Mouse (Mus musculus) heart, embryonic 15.5 days (tissue): ENCODE data around the gene a. TPM values are rescaled to one million over a fixed set of nuclear protein-coding genes. Genes with fewer than 3 reads are reported as not detected.
A peak's percentile ranks its signal among the peaks of the same experiment; 100 is the strongest.
"Not testable (repeated sequence)": the region's sequence is repeated elsewhere in the genome, so short reads cannot be mapped to it uniquely, and the experiment has no call there.

Source experiments
- ATAC-seq: fragments of 200-750 bp; cut with Nextera tagmentation; replicated peaks from 2 replicates; pipeline ENCODE4 v1.8.0; 2017; ENCODE audit warnings: low read depth, moderate TSS enrichment; ENCODE audit not compliant: insufficient number of reproducible peaks, insufficient read depth, low FRiP score
- H3K27ac ChIP-seq: fragments of 300-500 bp; sonication (generic); 2 replicates; pipeline ENCODE4 v1.5.1; 2015; ENCODE audit warnings: mild to moderate bottlenecking, inconsistent platforms
- H3K27me3 ChIP-seq: fragments of 300-500 bp; sonication (generic); 2 replicates; pipeline ENCODE4 v1.6.1; 2015; ENCODE audit warnings: inconsistent platforms
- H3K36me3 ChIP-seq: fragments of 300-500 bp; sonication (generic); 2 replicates; pipeline ENCODE4 v1.6.1; 2015; ENCODE audit warnings: mild to moderate bottlenecking, inconsistent platforms
- H3K4me1 ChIP-seq: fragments of 300-500 bp; sonication (generic); replicated peaks from 2 replicates; pipeline ENCODE4 v1.6.1; 2015; ENCODE audit warnings: inconsistent platforms
- H3K4me2 ChIP-seq: fragments of 300-500 bp; sonication (generic); 2 replicates; pipeline ENCODE4 v1.6.1; 2015; ENCODE audit warnings: inconsistent platforms, mild to moderate bottlenecking, moderate library complexity
- H3K4me3 ChIP-seq: fragments of 300-500 bp; sonication (generic); 2 replicates; pipeline ENCODE4 v1.5.1; 2015; ENCODE audit warnings: mild to moderate bottlenecking, inconsistent platforms
- H3K9ac ChIP-seq: fragments of 300-500 bp; sonication (generic); 2 replicates; pipeline ENCODE4 v1.6.1; 2015; ENCODE audit warnings: mild to moderate bottlenecking, inconsistent platforms
- H3K9me3 ChIP-seq: fragments of 300-500 bp; sonication (generic); replicated peaks from 2 replicates; pipeline ENCODE4 v1.6.1; 2016; ENCODE audit warnings: inconsistent platforms
- WGBS: fragments of 180-500 bp; shearing (Covaris S2); methylation state at CpG from one replicate; pipeline ENCODE4 v1.1.7; 2015; ENCODE audit warnings: mixed read lengths; 5-methylcytosine and 5-hydroxymethylcytosine counted together
- polyA plus RNA-seq: library from polyadenylated mRNA; unstranded; fragments of >200 nt; fragmentation: Nextera tagmentation; extraction: Ambion mirVana; gene quantifications from 2 replicates; pipeline ENCODE4 v1.2.1, GENCODE M21; 2015

a gene
- polyA plus RNA-seq, 1 experiment from 2014 or later, result 0.30 TPM

DNA sequence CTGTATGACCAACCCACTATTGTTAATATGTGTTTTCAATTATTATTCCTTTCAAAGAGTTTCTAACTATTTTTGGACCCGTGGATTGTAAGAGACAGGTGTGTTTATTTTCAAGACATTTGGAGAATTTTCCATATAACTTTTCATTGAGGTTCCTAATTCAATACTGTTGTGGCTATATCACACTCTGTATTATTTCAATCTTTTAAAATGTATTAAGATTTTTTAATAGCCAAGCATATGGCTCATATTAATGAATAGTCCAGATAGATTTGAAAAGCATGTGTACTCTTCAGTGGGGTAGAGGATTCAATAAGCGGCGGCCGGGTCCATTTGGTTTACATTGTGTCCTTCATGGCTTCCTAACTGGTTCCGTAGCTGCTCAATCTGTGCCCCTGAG is 168.3 kb downstream of the a start:
- Histone ChIP-seq H3K36me3 (no peaks in the 10 kb centered on the region), H3K4me2 (no peak overlapping the region), H3K9me3 (no peaks in the 10 kb centered on the region), H3K27me3 (0 out of 2 replicates have a peak, but pooled peaks cover 3% of the 10 kb centered on the region), H3K9ac (no peak overlapping the region), H3K27ac (no peak overlapping the region), H3K4me3 (no peak overlapping the region), H3K4me1 (no peaks in the 10 kb centered on the region)
- whole genome bisulfite sequencing, result 87% methylated on average over 5 of the region's 5 CpGs
- ATAC-seq, result no peak

- H3K4me3 ChIP-seq, result no peak overlapping the region
- ATAC-seq, result no peak
- no peaks in the 10 kb centered on the region for H3K36me3 ChIP-seq
- no peaks in the 10 kb centered on the region for H3K9me3 ChIP-seq
- WGBS, result 82% methylated on average over 3 of the region's 3 CpGs
- H3K4me1 ChIP-seq, result no peaks in the 10 kb centered on the region
- H3K9ac ChIP-seq, result no peak overlapping the region
- 0 out of 2 replicates have a peak, but pooled peaks cover 2% of the 10 kb centered on the region for H3K27me3 ChIP-seq
- H3K27ac ChIP-seq, result no peak overlapping the region
- no peak overlapping the region for H3K4me2 ChIP-seq
These were observed 168.7 kb downstream of the a start for GRCm38 (mm10) chr2:154959909-154960308.

GRCm38 (mm10) chr2:154963176-154963575 is 172.0 kb downstream of the a start:
- H3K27ac ChIP-seq, result no peak overlapping the region
- no peak overlapping the region for H3K9ac ChIP-seq
- no peak for ATAC-seq
- H3K4me2 ChIP-seq, result no peak overlapping the region
- no peak overlapping the region for H3K4me3 ChIP-seq
- no peaks in the 10 kb centered on the region for H3K36me3 ChIP-seq
- H3K27me3 ChIP-seq, result 0 out of 2 replicates have a peak, but pooled peaks cover 10% of the 10 kb centered on the region
- H3K9me3 ChIP-seq, result no peaks in the 10 kb centered on the region
- no peaks in the 10 kb centered on the region for H3K4me1 ChIP-seq
- 71% methylated on average over 5 of the region's 5 CpGs for WGBS

- H3K36me3 ChIP-seq, H3K9me3 ChIP-seq, ATAC-seq, H3K4me3 ChIP-seq, H3K9ac ChIP-seq, H3K4me2 ChIP-seq, H3K27ac ChIP-seq: not testable (repeated sequence)
- H3K27me3 ChIP-seq, result peaks cover 21% of the 10 kb centered on the region
- peaks cover 17% of the 10 kb centered on the region for H3K4me1 ChIP-seq
- WGBS, result 54% methylated on average over 14 of the region's 14 CpGs
These were observed 178.7 kb downstream of the a start for GRCm38 (mm10) chr2:154969740-154970397.

GRCm38 (mm10) chr2:154971919-154972692 is 180.9 kb downstream of the a start:
- peak overlapping the region; percentile 46; the same call in 1 of the 2 replicates for H3K4me2 ChIP-seq
- H3K36me3 ChIP-seq, result no peaks in the 10 kb centered on the region
- peaks cover 22% of the 10 kb centered on the region for H3K27me3 ChIP-seq
- H3K9me3 ChIP-seq, result no peaks in the 10 kb centered on the region
- peak; percentile 90 for ATAC-seq
- H3K4me3 ChIP-seq, result no peak overlapping the region
- no peak overlapping the region for H3K9ac ChIP-seq
- 28% methylated on average over 18 of the region's 18 CpGs for WGBS
- H3K27ac ChIP-seq, result no peak overlapping the region
- peaks cover 17% of the 10 kb centered on the region for H3K4me1 ChIP-seq

DNA sequence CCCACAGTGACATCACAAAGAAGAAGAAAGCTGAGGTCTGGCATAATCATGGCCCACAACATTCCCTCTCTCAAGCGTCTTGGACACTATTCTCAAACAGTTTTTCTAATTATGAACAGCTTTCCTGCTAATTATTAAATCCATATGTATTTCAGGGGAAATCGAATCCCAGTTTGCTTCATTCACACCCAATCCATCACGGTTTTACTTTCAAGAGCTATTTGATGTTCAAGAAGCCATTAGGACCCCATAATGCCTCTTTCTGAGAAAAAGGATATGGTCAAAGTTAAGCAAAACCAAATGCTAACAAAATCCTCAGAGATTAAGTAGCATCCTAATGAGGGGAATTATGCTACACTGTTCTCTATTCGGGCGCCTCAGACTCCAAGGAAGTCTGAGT is 181.8 kb downstream of the a start:
- Histone ChIP-seq H3K4me2 (no peak overlapping the region), H3K27ac (no peak overlapping the region), H3K27me3 (peaks cover 14% of the 10 kb centered on the region), H3K9me3 (no peaks in the 10 kb centered on the region), H3K4me3 (no peak overlapping the region), H3K4me1 (peaks cover 17% of the 10 kb centered on the region), H3K9ac (no peak overlapping the region), H3K36me3 (no peaks in the 10 kb centered on the region)
- ATAC-seq, result no peak
- WGBS, result 77% methylated on average over 5 of the region's 5 CpGs

DNA sequence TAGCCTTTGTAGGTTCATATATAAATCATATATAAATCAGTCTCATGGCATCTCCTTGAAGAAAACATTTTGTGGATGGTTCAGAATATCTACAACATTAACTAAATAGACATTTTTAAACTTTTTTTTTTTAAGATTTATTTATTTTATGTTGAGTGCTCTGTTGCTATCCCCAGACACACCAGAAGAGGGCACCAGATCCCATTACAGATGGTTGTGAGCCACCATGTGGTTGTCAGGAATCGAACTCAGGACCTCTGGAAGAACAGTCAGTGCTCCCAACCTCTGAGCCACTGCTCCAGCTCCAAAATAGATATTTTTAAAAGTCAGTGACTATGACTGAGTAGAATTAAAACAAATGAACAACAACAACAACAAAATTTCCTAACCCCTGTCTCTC is 195.4 kb downstream of the a start:
- ATAC-seq, result no peak
- 70% methylated on average over 1 of the region's 1 CpGs for WGBS
- Histone ChIP-seq H3K27ac (no peak overlapping the region), H3K4me3 (no peak overlapping the region), H3K9me3 (no peaks in the 10 kb centered on the region), H3K9ac (no peak overlapping the region), H3K27me3 (no peaks in the 10 kb centered on the region), H3K4me2 (no peak overlapping the region), H3K4me1 (no peaks in the 10 kb centered on the region), H3K36me3 (no peaks in the 10 kb centered on the region)

- ATAC-seq, result no peak
- Histone ChIP-seq H3K27ac (no peak overlapping the region), H3K4me3 (no peak overlapping the region), H3K4me1 (no peaks in the 10 kb centered on the region), H3K9me3 (no peaks in the 10 kb centered on the region), H3K27me3 (no peaks in the 10 kb centered on the region), H3K9ac (no peak overlapping the region), H3K36me3 (no peaks in the 10 kb centered on the region), H3K4me2 (no peak overlapping the region)
- 63% methylated on average over 8 of the region's 8 CpGs for WGBS
These were observed 200.2 kb downstream of the a start for GRCm38 (mm10) chr2:154991411-154991810.

GRCm38 (mm10) chr2:154992083-154992482 is 200.9 kb downstream of the a start:
- no peak overlapping the region for H3K9ac ChIP-seq
- no peak for ATAC-seq
- H3K4me3 ChIP-seq, result no peak overlapping the region
- no peaks in the 10 kb centered on the region for H3K4me1 ChIP-seq
- no peaks in the 10 kb centered on the region for H3K27me3 ChIP-seq
- H3K9me3 ChIP-seq, result no peaks in the 10 kb centered on the region
- H3K36me3 ChIP-seq, result no peaks in the 10 kb centered on the region
- 65% methylated on average over 5 of the region's 5 CpGs for WGBS
- H3K4me2 ChIP-seq, result no peak overlapping the region
- H3K27ac ChIP-seq, result no peak overlapping the region

DNA sequence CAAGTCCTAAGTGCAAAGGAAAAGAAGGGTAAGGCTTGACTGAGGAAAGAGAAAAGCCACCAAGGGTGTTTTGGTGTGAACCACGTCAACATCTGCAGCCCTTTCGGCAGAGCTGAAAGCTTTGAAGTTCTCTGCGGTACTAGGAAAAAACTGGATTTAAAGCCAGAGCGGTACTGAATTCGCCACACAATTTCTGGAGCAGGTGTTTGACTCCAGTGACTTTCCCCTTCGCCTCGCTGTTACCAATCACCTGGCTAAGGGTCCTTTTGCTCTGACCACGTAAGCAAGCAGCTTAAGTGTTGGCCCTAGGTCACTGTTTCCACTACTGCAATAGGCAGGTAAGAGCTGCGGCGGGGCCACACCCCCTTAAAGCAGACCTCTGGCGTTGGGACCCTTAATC is 214.3 kb downstream of the a start:
- Histone ChIP-seq H3K9me3 (no peaks in the 10 kb centered on the region), H3K36me3 (no peaks in the 10 kb centered on the region), H3K4me1 (no peaks in the 10 kb centered on the region), H3K4me3 (no peak overlapping the region), H3K27ac (no peak overlapping the region), H3K4me2 (no peak overlapping the region), H3K27me3 (no peaks in the 10 kb centered on the region), H3K9ac (no peak overlapping the region)
- 88% methylated on average over 11 of the region's 11 CpGs for WGBS
- no peak for ATAC-seq

DNA sequence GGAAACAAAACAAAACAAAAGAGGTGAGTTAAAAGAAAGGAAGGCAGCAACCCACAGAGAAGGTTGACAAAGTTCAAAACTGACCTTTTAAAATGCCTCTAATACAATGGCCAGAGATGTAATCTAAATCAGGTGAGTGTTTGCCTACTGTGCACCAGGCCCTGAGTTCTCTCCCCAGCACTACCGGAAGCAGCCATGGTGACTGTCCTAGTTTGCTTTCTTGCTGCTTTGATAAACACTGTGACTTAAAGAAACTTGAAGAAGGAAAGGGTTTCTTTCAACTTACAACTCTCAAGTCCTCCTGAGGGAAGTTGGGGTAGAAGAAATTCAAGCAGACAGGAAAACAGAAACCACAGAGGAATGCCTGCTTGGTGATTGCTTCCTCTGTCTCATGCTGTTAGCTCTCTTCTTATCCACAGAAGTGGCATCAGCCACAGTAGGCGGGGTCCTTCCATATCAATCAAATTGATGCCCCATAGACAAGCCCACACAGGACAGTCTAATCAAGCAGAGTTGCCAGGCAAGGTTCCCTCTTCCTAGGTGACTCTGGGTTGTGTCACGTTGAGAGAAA is 220.0 kb downstream of the a start:
- 39% methylated on average over 3 of the region's 3 CpGs for WGBS
- H3K27ac ChIP-seq, result no peak overlapping the region

More for the DNA sequence above, 220.0 kb downstream of the a start:
- no peak overlapping the region for H3K9ac ChIP-seq
- H3K4me2 ChIP-seq, result no peak overlapping the region
- 0 out of 2 replicates have a peak, but pooled peaks cover 4% of the 10 kb centered on the region for H3K27me3 ChIP-seq
- ATAC-seq, result no peak
- no peaks in the 10 kb centered on the region for H3K36me3 ChIP-seq
- H3K9me3 ChIP-seq, result no peaks in the 10 kb centered on the region
- H3K4me1 ChIP-seq, result no peaks in the 10 kb centered on the region
- H3K4me3 ChIP-seq, result no peak overlapping the region
